Mouse (Mus musculus): Measurements from ENCODE around the gene Rpsa.
"Not testable (repeated sequence)": the region's sequence is repeated elsewhere in the genome, so short reads cannot be mapped to it uniquely, and the experiment has no call there.

Rpsa gene

GRCm38 (mm10) chr9:120127538-120128251 is at the start of gene Rpsa:
TSS of gene Rpsa (plus strand) at chr9:120127689.
- DNase-seq, result peak; percentile 96

GRCm38 (mm10) chr9:120078241-120078640 is 49.2 kb upstream of the Rpsa start:
- no peak for DNase-seq

GRCm38 (mm10) chr9:120079901-120080300 is 47.6 kb upstream of the Rpsa start:
- no peak for DNase-seq

GRCm38 (mm10) chr9:120080546-120081108 is 46.9 kb upstream of the Rpsa start:
- no peak for DNase-seq

- no peak for DNase-seq
Observed at GRCm38 (mm10) chr9:120081247-120081646, 46.2 kb upstream of the Rpsa start.

- no peak for DNase-seq
Observed at GRCm38 (mm10) chr9:120081967-120082366, 45.5 kb upstream of the Rpsa start.

GRCm38 (mm10) chr9:120082691-120083090 is 44.8 kb upstream of the Rpsa start:
- DNase-seq, result no peak

- DNase-seq, result no peak
Observed at GRCm38 (mm10) chr9:120083158-120083894, 44.2 kb upstream of the Rpsa start.

- no peak for DNase-seq
Observed at GRCm38 (mm10) chr9:120084406-120084805, 43.1 kb upstream of the Rpsa start.

- DNase-seq, result no peak
Observed at GRCm38 (mm10) chr9:120089125-120089524, 38.4 kb upstream of the Rpsa start.

- DNase-seq, result no peak
Observed at GRCm38 (mm10) chr9:120091086-120091485, 36.4 kb upstream of the Rpsa start.

GRCm38 (mm10) chr9:120091696-120092238 is 35.7 kb upstream of the Rpsa start, which contains the start of gene Ccr8:
TSS of gene Ccr8 (plus strand) at chr9:120092114.
- no peak for DNase-seq

GRCm38 (mm10) chr9:120093701-120094100 is 33.8 kb upstream of the Rpsa start:
- DNase-seq, result no peak

- DNase-seq, result no peak
Observed at GRCm38 (mm10) chr9:120095886-120096285, 31.6 kb upstream of the Rpsa start.

- peak; percentile 24 for DNase-seq
Observed at GRCm38 (mm10) chr9:120098682-120099081, 28.8 kb upstream of the Rpsa start.

GRCm38 (mm10) chr9:120099304-120099703 is 28.2 kb upstream of the Rpsa start:
- no peak for DNase-seq

GRCm38 (mm10) chr9:120101165-120101564 is 26.3 kb upstream of the Rpsa start:
- DNase-seq, result no peak

GRCm38 (mm10) chr9:120108953-120109352 is 18.5 kb upstream of the Rpsa start:
- DNase-seq, result not testable (repeated sequence)

GRCm38 (mm10) chr9:120110211-120111018 is 17.1 kb upstream of the Rpsa start, which contains the start of gene Slc25a38:
TSS of gene Slc25a38 (plus strand) at chr9:120110374.
- peak; percentile 96 for DNase-seq

GRCm38 (mm10) chr9:120111156-120111945 is 16.1 kb upstream of the Rpsa start:
- DNase-seq, result no peak

- no peak for DNase-seq
Observed at GRCm38 (mm10) chr9:120112472-120112871, 15.0 kb upstream of the Rpsa start.

GRCm38 (mm10) chr9:120113456-120113855 is 14.0 kb upstream of the Rpsa start:
- no peak for DNase-seq
